Mouse (Mus musculus): ENCODE measurements around the gene Ripk4.
A peak's percentile ranks its signal among the peaks of the same experiment; 100 is the strongest.

Ripk4 gene

DNA sequence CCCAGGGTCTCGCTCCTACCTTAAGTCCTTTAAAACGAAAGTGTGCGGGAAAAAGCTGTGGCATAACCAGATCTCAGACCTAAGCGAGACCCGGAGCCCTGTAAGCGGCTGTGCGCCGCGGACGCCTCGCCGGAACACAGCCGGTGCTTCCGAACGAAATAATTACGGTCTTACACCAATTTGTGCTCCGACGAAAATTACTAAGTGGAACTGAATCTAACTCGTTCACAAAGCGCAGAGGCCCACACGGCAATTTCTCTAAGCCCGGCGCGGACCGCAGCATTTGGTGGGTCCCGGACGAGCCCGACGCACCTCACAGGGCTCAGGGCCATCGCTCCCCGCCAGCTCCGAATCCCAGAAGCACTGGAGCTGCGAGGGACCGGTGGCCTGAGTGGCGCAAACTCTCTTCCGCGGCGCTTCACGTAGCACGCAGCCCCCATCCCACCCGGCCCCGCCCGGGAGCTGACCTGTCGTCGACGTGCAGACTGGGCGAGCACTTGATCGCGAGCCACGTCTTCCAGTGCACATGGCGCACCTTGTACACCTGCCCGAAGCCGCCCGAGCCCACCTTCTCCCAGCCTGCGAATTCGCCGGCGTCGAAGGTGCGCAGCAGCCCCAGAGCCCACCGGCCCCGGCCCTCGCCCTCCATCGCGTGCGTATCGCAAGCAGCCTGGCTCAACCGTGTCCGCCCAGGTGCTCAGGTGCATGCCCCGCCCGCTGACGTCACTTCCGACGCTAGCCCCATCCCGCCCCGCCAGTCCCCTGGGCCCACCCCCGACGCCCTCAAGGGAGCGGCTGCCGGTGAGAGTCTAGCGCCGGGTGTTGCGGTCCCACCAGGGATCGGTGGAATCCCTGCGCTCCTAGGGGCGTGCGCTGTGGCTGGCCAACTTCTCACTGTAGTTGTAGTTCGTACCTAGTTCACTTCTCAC, at the start of gene Ripk4:
Gene Ripk4 (minus strand): TSS at position 727 of the 929 bp plus-strand sequence.
- no peak for DNase-seq (ENCODE audit: low read depth)

DNA sequence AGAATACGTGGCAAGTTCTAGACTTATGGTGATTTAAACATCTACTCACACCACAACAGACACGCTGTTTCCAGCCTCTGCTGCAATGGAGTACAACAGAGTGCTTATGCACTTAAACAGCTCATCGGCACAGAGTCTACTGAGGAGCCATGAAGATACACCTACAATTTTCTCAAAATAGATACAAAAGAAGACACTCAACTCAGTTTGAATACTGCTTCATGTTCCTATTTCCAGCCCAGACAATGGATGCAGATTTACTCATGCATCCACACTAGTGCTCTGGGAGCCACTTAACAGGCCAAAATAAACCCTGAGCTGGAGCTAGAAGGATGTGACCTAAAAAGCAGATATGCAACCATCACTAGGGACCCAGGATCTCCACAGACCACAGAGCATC, 45.3 kb upstream of the Ripk4 start:
- no peak for DNase-seq (ENCODE audit: low read depth)

- DNase-seq (ENCODE audit: low read depth) = no peak
Measured at GRCm38 (mm10) chr16:97805646-97806045, 42.1 kb upstream of the Ripk4 start.

- DNase-seq (ENCODE audit: low read depth) = peak; percentile 30
Measured at GRCm38 (mm10) chr16:97804680-97805547, 41.3 kb upstream of the Ripk4 start.

- no peak for DNase-seq (ENCODE audit: low read depth)
Measured at GRCm38 (mm10) chr16:97797950-97798869, 34.6 kb upstream of the Ripk4 start.

DNA sequence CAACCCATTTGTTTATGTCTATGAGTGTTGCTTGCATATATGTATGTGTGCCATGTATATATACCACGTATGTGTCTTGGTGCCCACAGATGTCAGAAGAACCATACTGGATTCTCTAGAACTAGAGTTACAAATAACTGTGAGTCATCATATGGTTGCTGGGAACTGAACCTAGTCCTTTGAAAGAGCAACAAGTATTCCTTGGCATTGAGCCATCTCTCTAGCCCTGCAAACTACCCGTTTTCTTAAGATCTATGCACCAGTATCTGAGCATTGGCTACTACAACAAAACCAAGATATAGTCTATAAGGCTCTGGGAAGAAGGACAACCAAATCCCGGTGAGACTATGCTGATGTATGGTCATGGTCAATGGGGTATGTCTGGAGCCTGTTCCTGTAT, 33.6 kb upstream of the Ripk4 start:
- DNase-seq (ENCODE audit: low read depth) = no peak

- no peak for DNase-seq (ENCODE audit: low read depth)
Measured at GRCm38 (mm10) chr16:97794256-97794655, 30.7 kb upstream of the Ripk4 start.

DNA sequence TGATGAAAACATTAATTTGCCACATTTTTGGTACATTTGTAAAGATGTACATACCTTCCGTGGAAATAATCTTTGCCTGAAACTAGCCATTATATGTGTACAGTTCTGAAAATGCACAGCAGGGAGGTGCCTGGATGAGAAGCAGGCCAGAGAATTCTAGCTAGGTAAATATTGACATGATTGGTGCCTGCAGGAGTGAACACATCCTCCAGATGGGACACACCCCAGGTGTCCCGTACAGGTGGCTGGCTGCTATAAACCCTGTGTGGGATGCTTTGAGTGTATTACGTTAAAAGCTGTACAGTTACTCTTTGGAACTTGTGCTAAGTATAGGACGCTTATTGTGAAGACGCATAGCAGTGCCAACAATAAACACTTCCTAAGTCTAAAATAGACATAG, 19.5 kb upstream of the Ripk4 start:
- DNase-seq (ENCODE audit: low read depth) = no peak

DNA sequence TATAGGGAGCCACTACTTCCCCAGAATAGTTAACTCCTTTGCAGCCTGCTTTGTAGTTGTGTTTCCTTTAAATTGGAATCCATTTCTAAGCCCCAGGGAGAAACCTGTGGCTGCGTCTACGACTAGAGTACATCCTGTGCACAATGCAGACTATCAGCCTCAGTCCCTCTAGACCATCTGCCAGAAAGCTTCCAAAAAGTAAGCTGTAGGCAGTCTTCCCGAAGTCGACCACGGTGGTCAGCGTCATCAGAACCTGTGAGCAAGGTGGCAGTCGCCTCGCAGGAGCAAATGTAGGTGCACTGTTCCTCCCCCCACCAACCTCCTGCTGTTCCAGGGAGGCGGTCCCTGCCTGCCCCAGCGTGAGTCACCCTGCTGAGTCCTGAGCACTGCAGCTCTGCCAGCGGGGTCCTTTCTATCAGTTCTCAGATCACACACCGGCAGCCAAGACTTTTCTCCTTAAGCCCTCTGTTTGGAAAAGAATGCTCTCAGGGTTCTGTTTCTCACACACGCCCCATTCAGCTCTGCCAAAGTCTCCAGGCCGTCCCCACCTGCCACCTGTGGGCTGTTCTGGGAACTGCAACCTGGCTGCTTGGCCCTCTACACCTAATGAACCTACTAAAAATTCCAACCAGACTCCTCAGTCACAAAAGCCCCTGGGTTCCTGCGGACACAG, 14.9 kb upstream of the Ripk4 start:
- DNase-seq (ENCODE audit: low read depth) = peak; percentile 47

- no peak for DNase-seq (ENCODE audit: low read depth)
Measured at GRCm38 (mm10) chr16:97766501-97766900, 2.9 kb upstream of the Ripk4 start.

DNA sequence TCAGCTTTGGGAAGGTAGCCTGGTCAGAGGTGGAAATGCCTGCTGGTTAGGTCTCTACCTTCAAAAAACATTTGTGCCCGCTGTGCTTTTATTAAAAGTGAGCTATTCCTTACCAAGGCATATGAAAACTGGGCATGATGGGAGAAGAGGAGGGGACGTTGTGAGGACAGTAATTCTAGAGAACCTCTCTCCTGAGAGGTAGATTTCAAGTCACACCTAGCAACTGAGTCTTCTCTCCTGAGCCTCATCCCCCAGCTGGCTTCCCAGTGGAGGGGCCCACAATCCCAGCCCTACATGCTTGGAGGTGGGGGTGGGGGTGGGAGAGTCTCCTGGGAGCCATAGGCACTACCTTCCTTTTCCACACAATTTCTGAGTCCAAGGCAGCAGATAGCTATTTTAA, 1.0 kb upstream of the Ripk4 start:
- DNase-seq (ENCODE audit: low read depth) = no peak

GRCm38 (mm10) chr16:97763990-97764340, 378 bp upstream of the Ripk4 start:
- no peak for DNase-seq (ENCODE audit: low read depth)

GRCm38 (mm10) chr16:97761782-97762181, 1.8 kb downstream of the Ripk4 start:
- no peak for DNase-seq (ENCODE audit: low read depth)

DNA sequence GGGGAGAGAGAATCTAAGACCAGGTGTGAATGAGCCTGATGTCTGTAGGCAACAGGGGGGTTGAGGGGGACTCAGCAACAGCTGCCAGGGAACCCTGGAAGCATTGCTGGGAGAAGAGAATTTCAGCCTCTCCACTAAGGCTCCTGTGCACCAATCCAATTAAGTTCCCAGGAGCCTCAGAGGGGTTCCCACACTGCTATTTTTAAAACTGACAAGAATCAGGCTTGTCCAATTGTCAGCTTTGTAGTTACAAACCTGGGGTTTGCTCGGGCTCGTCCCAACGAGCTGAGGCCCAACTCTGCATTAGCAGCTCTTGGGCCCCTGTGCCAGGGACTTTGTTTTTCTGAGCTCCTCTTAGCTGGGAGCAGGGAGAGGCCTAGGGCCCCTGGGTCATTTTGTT, 3.9 kb downstream of the Ripk4 start:
- no peak for DNase-seq (ENCODE audit: low read depth)

DNA sequence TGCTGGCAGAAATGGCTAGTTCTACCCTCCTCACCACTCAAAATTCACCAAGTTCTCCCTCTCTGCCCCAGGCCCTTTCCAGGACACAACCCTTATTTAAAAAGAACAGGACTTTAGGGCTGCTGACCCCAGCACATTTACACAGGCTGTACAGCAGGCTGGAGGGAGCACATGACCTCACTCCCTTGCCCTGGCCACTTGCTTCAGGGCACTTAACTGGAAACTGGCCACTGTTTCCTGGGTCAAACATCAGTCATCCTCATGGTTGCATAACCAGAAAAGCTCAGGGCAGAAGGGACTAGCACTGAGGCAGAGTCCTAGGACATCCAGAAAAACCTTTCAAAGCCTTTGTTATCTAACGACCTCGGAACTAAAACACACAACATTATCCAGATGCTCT, 5.3 kb downstream of the Ripk4 start:
- DNase-seq (ENCODE audit: low read depth) = no peak

DNA sequence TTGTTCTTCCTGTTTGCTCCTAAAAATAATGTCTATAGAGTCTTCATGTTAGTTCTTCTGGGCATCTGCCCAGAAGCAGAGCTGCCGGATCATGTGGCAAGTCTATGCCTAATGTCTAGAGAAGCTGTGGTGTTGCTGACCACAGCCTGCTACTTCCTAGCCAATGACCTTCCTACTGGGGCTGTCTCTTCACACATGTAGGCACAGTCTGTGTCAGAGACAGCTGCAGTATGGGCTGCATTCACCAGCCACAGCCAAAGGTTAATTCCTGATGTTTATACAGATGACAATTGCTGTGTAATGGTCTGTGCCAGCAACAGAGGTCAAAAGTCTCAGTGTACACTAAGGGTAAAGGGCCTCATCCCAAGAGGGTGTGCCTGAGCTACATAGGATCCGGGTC, 7.1 kb downstream of the Ripk4 start:
- no peak for DNase-seq (ENCODE audit: low read depth)

- DNase-seq (ENCODE audit: low read depth) = no peak
Measured at GRCm38 (mm10) chr16:97752316-97752941, 11.2 kb downstream of the Ripk4 start.

GRCm38 (mm10) chr16:97751884-97752283, 11.7 kb downstream of the Ripk4 start:
- DNase-seq (ENCODE audit: low read depth) = no peak

- DNase-seq (ENCODE audit: low read depth) = no peak
Measured at GRCm38 (mm10) chr16:97748421-97748820, 15.2 kb downstream of the Ripk4 start.

GRCm38 (mm10) chr16:97738030-97738429, 25.6 kb downstream of the Ripk4 start:
- no peak for DNase-seq (ENCODE audit: low read depth)

- DNase-seq (ENCODE audit: low read depth) = no peak
Measured at GRCm38 (mm10) chr16:97736562-97736961, 27.0 kb downstream of the Ripk4 start.

Data from c-Kit-positive CD71-negative TER-119-negative erythroid progenitor cells, embryonic 14.5 days (primary cell).